Mouse (Mus musculus): ENCODE measurements around the gene Psmb5. TPM values are rescaled to one million over a fixed set of nuclear protein-coding genes. Genes with fewer than 3 reads are reported as not detected.
"Not testable (repeated sequence)": the region's sequence is repeated elsewhere in the genome, so short reads cannot be mapped to it uniquely, and the experiment has no call there.

Gene Psmb5
- polyA plus RNA-seq, 1 experiment = 469 TPM

GRCm38 (mm10) chr14:54617152-54617896 lies 498 bp downstream of the Psmb5 start:
- no peak for TF ChIP-seq FOSL1 (IDR thresholded peaks at IDR 0.05; ENCODE audit: insufficient read depth, low read length, poor library complexity, severe bottlenecking)
- no peak for TF ChIP-seq CTCF (IDR thresholded peaks at IDR 0.05; ENCODE audit: control insufficient read depth, insufficient read depth, insufficient read length)
- TF ChIP-seq MYOD1 (IDR thresholded peaks at IDR 0.05; ENCODE audit: control insufficient read depth, insufficient read length, low read depth) = no peak
- no peak for TF ChIP-seq USF1 (IDR thresholded peaks at IDR 0.05; ENCODE audit: low read depth)
- TF ChIP-seq MAX (IDR thresholded peaks at IDR 0.05) = no peak
- no peak for TF ChIP-seq CEBPB (IDR thresholded peaks at IDR 0.05; ENCODE audit: low read depth)
- TF ChIP-seq MYOG (IDR thresholded peaks at IDR 0.05; ENCODE audit: control insufficient read depth, extremely low read depth, insufficient read length) = no peak
- Histone ChIP-seq H3K79me3 (ENCODE audit: low read depth) (peaks cover 22% of the 10 kb centered on the region), H3K36me3 (ENCODE audit: control insufficient read depth, insufficient read depth) (peaks cover 30% of the 10 kb centered on the region), H3K4me3 (ENCODE audit: insufficient read depth, poor library complexity, severe bottlenecking) (peak overlapping the region; percentile 53), H3K79me2 (ENCODE audit: control insufficient read depth, insufficient read depth) (peaks cover 33% of the 10 kb centered on the region), H3K27me3 (ENCODE audit: control insufficient read depth, insufficient read depth, insufficient read length) (no peaks in the 10 kb centered on the region), H3ac (ENCODE audit: control insufficient read depth, insufficient read length, low read depth) (peak overlapping the region; percentile 77)

- no peak for TF ChIP-seq FOSL1 (IDR thresholded peaks at IDR 0.05; ENCODE audit: insufficient read depth, low read length, poor library complexity, severe bottlenecking)
- no peak for TF ChIP-seq CTCF (IDR thresholded peaks at IDR 0.05; ENCODE audit: control insufficient read depth, insufficient read depth, insufficient read length)
- TF ChIP-seq CEBPB (IDR thresholded peaks at IDR 0.05; ENCODE audit: low read depth) = no peak
- no peak for TF ChIP-seq MYOG (IDR thresholded peaks at IDR 0.05; ENCODE audit: control insufficient read depth, extremely low read depth, insufficient read length)
- no peak for TF ChIP-seq MYOD1 (IDR thresholded peaks at IDR 0.05; ENCODE audit: control insufficient read depth, insufficient read length, low read depth)
- no peak for TF ChIP-seq MAX (IDR thresholded peaks at IDR 0.05)
- no peak for TF ChIP-seq USF1 (IDR thresholded peaks at IDR 0.05; ENCODE audit: low read depth)
- H3K36me3 ChIP-seq (ENCODE audit: control insufficient read depth, insufficient read depth) = peaks cover 39% of the 10 kb centered on the region
- H3K27me3 ChIP-seq (ENCODE audit: control insufficient read depth, insufficient read depth, insufficient read length) = no peaks in the 10 kb centered on the region
- H3K79me3 ChIP-seq (ENCODE audit: low read depth) = peaks cover 22% of the 10 kb centered on the region
- no peak overlapping the region for H3ac ChIP-seq (ENCODE audit: control insufficient read depth, insufficient read length, low read depth)
- H3K79me2 ChIP-seq (ENCODE audit: control insufficient read depth, insufficient read depth) = peaks cover 33% of the 10 kb centered on the region
- no peak overlapping the region for H3K4me3 ChIP-seq (ENCODE audit: insufficient read depth, poor library complexity, severe bottlenecking)
Measured at GRCm38 (mm10) chr14:54616226-54616825, 1.5 kb downstream of the Psmb5 start.

- Histone ChIP-seq H3K79me2 (ENCODE audit: control insufficient read depth, insufficient read depth) (peaks cover 33% of the 10 kb centered on the region), H3K36me3 (ENCODE audit: control insufficient read depth, insufficient read depth) (peaks cover 46% of the 10 kb centered on the region), H3K79me3 (ENCODE audit: low read depth) (peaks cover 22% of the 10 kb centered on the region)
- not testable (repeated sequence) for H3ac ChIP-seq (ENCODE audit: control insufficient read depth, insufficient read length, low read depth); H3K27me3 ChIP-seq (ENCODE audit: control insufficient read depth, insufficient read depth, insufficient read length); H3K4me3 ChIP-seq (ENCODE audit: insufficient read depth, poor library complexity, severe bottlenecking)
Measured at GRCm38 (mm10) chr14:54614130-54614529, 3.7 kb downstream of the Psmb5 start.

- Histone ChIP-seq H3K79me3 (ENCODE audit: low read depth) (peaks cover 10% of the 10 kb centered on the region), H3K36me3 (ENCODE audit: control insufficient read depth, insufficient read depth) (peaks cover 40% of the 10 kb centered on the region), H3K4me3 (ENCODE audit: insufficient read depth, poor library complexity, severe bottlenecking) (no peak overlapping the region), H3K79me2 (ENCODE audit: control insufficient read depth, insufficient read depth) (peaks cover 13% of the 10 kb centered on the region), H3K27me3 (ENCODE audit: control insufficient read depth, insufficient read depth, insufficient read length) (no peaks in the 10 kb centered on the region), H3ac (ENCODE audit: control insufficient read depth, insufficient read length, low read depth) (no peak overlapping the region)
- TF ChIP-seq CEBPB (IDR thresholded peaks at IDR 0.05; ENCODE audit: low read depth) = no peak
- TF ChIP-seq USF1 (IDR thresholded peaks at IDR 0.05; ENCODE audit: low read depth) = no peak
Measured at GRCm38 (mm10) chr14:54610648-54611047, 7.2 kb downstream of the Psmb5 start.

- no peak overlapping the region for H3ac ChIP-seq (ENCODE audit: control insufficient read depth, insufficient read length, low read depth)
- TF ChIP-seq MAX (IDR thresholded peaks at IDR 0.05) (no peak), MYOG (IDR thresholded peaks at IDR 0.05; ENCODE audit: control insufficient read depth, extremely low read depth, insufficient read length) (no peak), CEBPB (IDR thresholded peaks at IDR 0.05; ENCODE audit: low read depth) (no peak), USF1 (IDR thresholded peaks at IDR 0.05; ENCODE audit: low read depth) (no peak), MYOD1 (IDR thresholded peaks at IDR 0.05; ENCODE audit: control insufficient read depth, insufficient read length, low read depth) (no peak), CTCF (IDR thresholded peaks at IDR 0.05; ENCODE audit: control insufficient read depth, insufficient read depth, insufficient read length) (no peak), FOSL1 (IDR thresholded peaks at IDR 0.05; ENCODE audit: insufficient read depth, low read length, poor library complexity, severe bottlenecking) (no peak)
- H3K79me3 ChIP-seq (ENCODE audit: low read depth) = peaks cover 4% of the 10 kb centered on the region
- H3K4me3 ChIP-seq (ENCODE audit: insufficient read depth, poor library complexity, severe bottlenecking) = no peak overlapping the region
- no peaks in the 10 kb centered on the region for H3K27me3 ChIP-seq (ENCODE audit: control insufficient read depth, insufficient read depth, insufficient read length)
- H3K36me3 ChIP-seq (ENCODE audit: control insufficient read depth, insufficient read depth) = peaks cover 34% of the 10 kb centered on the region
- H3K79me2 ChIP-seq (ENCODE audit: control insufficient read depth, insufficient read depth) = peaks cover 6% of the 10 kb centered on the region
Measured at GRCm38 (mm10) chr14:54609962-54610361, 7.9 kb downstream of the Psmb5 start.

- Histone ChIP-seq H3K79me2 (ENCODE audit: control insufficient read depth, insufficient read depth) (no peaks in the 10 kb centered on the region), H3K27me3 (ENCODE audit: control insufficient read depth, insufficient read depth, insufficient read length) (no peaks in the 10 kb centered on the region), H3ac (ENCODE audit: control insufficient read depth, insufficient read length, low read depth) (no peak overlapping the region), H3K4me3 (ENCODE audit: insufficient read depth, poor library complexity, severe bottlenecking) (no peak overlapping the region), H3K36me3 (ENCODE audit: control insufficient read depth, insufficient read depth) (peaks cover 29% of the 10 kb centered on the region), H3K79me3 (ENCODE audit: low read depth) (no peaks in the 10 kb centered on the region)
- TF ChIP-seq MYOG (IDR thresholded peaks at IDR 0.05; ENCODE audit: control insufficient read depth, extremely low read depth, insufficient read length) (no peak), CEBPB (IDR thresholded peaks at IDR 0.05; ENCODE audit: low read depth) (no peak), MYOD1 (IDR thresholded peaks at IDR 0.05; ENCODE audit: control insufficient read depth, insufficient read length, low read depth) (no peak), CTCF (IDR thresholded peaks at IDR 0.05; ENCODE audit: control insufficient read depth, insufficient read depth, insufficient read length) (no peak), MAX (IDR thresholded peaks at IDR 0.05) (no peak), USF1 (IDR thresholded peaks at IDR 0.05; ENCODE audit: low read depth) (no peak), FOSL1 (IDR thresholded peaks at IDR 0.05; ENCODE audit: insufficient read depth, low read length, poor library complexity, severe bottlenecking) (no peak)
Measured at GRCm38 (mm10) chr14:54609245-54609644, 8.6 kb downstream of the Psmb5 start.
